Mouse (Mus musculus): Measurements from ENCODE around the gene Rfng. TPM values are rescaled to one million over a fixed set of nuclear protein-coding genes. Genes with fewer than 3 reads are reported as not detected.
"Not testable (repeated sequence)": the region's sequence is repeated elsewhere in the genome, so short reads cannot be mapped to it uniquely, and the experiment has no call there.

Rfng gene
- 10 to 100 TPM; 11.2 to 13.3 TPM for total RNA-seq (2021)

GRCm38 (mm10) chr11:120784064-120784791 is at the start of gene Rfng, which contains the start of gene Gps1:
TSS of gene Rfng (minus strand) at chr11:120784207.
TSS of gene Gps1 (plus strand) at chr11:120784272.
- intact Hi-C loops (cut with DNase I): no loop called here
- DNase-seq: peak; percentile 87 to 88

- intact Hi-C loops (cut with DNase I); DNase-seq: not testable (repeated sequence)
Observed at GRCm38 (mm10) chr11:120832962-120833361, 49.0 kb upstream of the Rfng start.

- DNase-seq: no peak
- intact Hi-C loops (cut with DNase I): no loop called here
Observed at GRCm38 (mm10) chr11:120831659-120832440, 47.8 kb upstream of the Rfng start.

- intact Hi-C loops (cut with DNase I): no loop called here
- no peak for DNase-seq
Observed at GRCm38 (mm10) chr11:120830686-120831085, 46.7 kb upstream of the Rfng start.

GRCm38 (mm10) chr11:120829757-120830532 is 45.9 kb upstream of the Rfng start:
- intact Hi-C loops (cut with DNase I): no loop called here
- DNase-seq: no peak

GRCm38 (mm10) chr11:120828416-120828815 is 44.4 kb upstream of the Rfng start:
- intact Hi-C loops (cut with DNase I): no loop called here
- DNase-seq: no peak

GRCm38 (mm10) chr11:120826016-120826953 is 42.3 kb upstream of the Rfng start:
- intact Hi-C loops (cut with DNase I): no loop called here
- DNase-seq: no peak

- DNase-seq: no peak
- intact Hi-C loops (cut with DNase I): no loop called here
Observed at GRCm38 (mm10) chr11:120825289-120825863, 41.4 kb upstream of the Rfng start.

GRCm38 (mm10) chr11:120824787-120825288 is 40.8 kb upstream of the Rfng start:
- intact Hi-C loops (cut with DNase I): no loop called here
- DNase-seq: no peak

- peak; percentile 92 to 96 for DNase-seq
- intact Hi-C loops (cut with DNase I): no loop called here
Observed at GRCm38 (mm10) chr11:120823956-120824786, 40.2 kb upstream of the Rfng start, which contains the start of gene Fasn. TSS of gene Fasn (minus strand) at chr11:120824547.

GRCm38 (mm10) chr11:120823551-120823947 is 39.5 kb upstream of the Rfng start:
- DNase-seq: no peak
- intact Hi-C loops (cut with DNase I): no loop called here

GRCm38 (mm10) chr11:120822831-120823550 is 39.0 kb upstream of the Rfng start:
- intact Hi-C loops (cut with DNase I): no loop called here
- DNase-seq: no peak

- DNase-seq: no peak
- intact Hi-C loops (cut with DNase I): no loop called here
Observed at GRCm38 (mm10) chr11:120822321-120822720, 38.3 kb upstream of the Rfng start.

- intact Hi-C loops (cut with DNase I): no loop called here
- DNase-seq: no peak
Observed at GRCm38 (mm10) chr11:120821076-120821922, 37.3 kb upstream of the Rfng start.

GRCm38 (mm10) chr11:120820546-120820945 is 36.5 kb upstream of the Rfng start:
- no peak for DNase-seq
- intact Hi-C loops (cut with DNase I): no loop called here

- DNase-seq: no peak
- intact Hi-C loops (cut with DNase I): no loop called here
Observed at GRCm38 (mm10) chr11:120819556-120819955, 35.5 kb upstream of the Rfng start.

- DNase-seq: no peak
- intact Hi-C loops (cut with DNase I): no loop called here
Observed at GRCm38 (mm10) chr11:120818251-120818650, 34.2 kb upstream of the Rfng start.
